ENCODE assay signal across 22 mouse cellular contexts in genomic region chr11:99177054-99177924, GRCm38 (mm10). TPM values are rescaled to one million over a fixed set of nuclear protein-coding genes. Genes with fewer than 3 reads are reported as not detected.
"Had no signal": no experiment of that assay in that cellular context is flagged by ENCODE, and none has a peak within 500 bp of the region (broad histone marks: within the 10 kb centered on the region; RNA-seq: fewer than 3 reads in every experiment).

No protein-coding gene starts in this region.

- H3K4me1 ChIP-seq: midbrain, embryonic 12.5 days; midbrain, embryonic 15.5 days; stomach, embryonic 15.5 days had no signal

- DNase-seq: kidney, adult 18-20 months; kidney, adult 9 months; kidney, postnatal 14 days; kidney, postnatal 4 days; layer of hippocampus, postnatal 36 days; liver, embryonic 13.5 days; lung, embryonic 14.5 days; retina, postnatal 1 day; right cerebral cortex, postnatal 25 days; spleen, adult 18-20 months; thymus, postnatal 25 days had no signal

- H3K36me3 ChIP-seq: liver, embryonic 13.5 days; midbrain, embryonic 12.5 days; midbrain, embryonic 15.5 days; neural tube, embryonic 13.5 days; stomach, embryonic 15.5 days had no signal

- H3K9me3 ChIP-seq: liver, embryonic 13.5 days; midbrain, embryonic 12.5 days; midbrain, embryonic 15.5 days; neural tube, embryonic 13.5 days; stomach, embryonic 15.5 days had no signal

- ATAC-seq: intestine, embryonic 16.5 days; lung, postnatal 0 days; midbrain, embryonic 15.5 days had no signal

- H3K4me3 ChIP-seq: left cerebral cortex, adult 2 months; liver, embryonic 13.5 days; midbrain, embryonic 12.5 days; midbrain, embryonic 15.5 days; neural tube, embryonic 13.5 days; stomach, embryonic 15.5 days had no signal

- H3K4me2 ChIP-seq: liver, embryonic 13.5 days; lung, embryonic 14.5 days; midbrain, embryonic 12.5 days; midbrain, embryonic 15.5 days; neural tube, embryonic 13.5 days; stomach, embryonic 15.5 days had no signal

- H3K9ac ChIP-seq: liver, embryonic 13.5 days; lung, embryonic 14.5 days; midbrain, embryonic 12.5 days; midbrain, embryonic 15.5 days; neural tube, embryonic 13.5 days; stomach, embryonic 15.5 days had no signal

- H3K27ac ChIP-seq: left cerebral cortex, adult 2 months; liver, embryonic 13.5 days; macrophage; midbrain, embryonic 12.5 days; midbrain, embryonic 15.5 days; neural tube, embryonic 13.5 days; stomach, embryonic 15.5 days had no signal

- H3K27me3 ChIP-seq: liver, embryonic 13.5 days; midbrain, embryonic 12.5 days; midbrain, embryonic 15.5 days; neural tube, embryonic 13.5 days; stomach, embryonic 15.5 days had no signal

RNA-seq across cellular contexts. Expression of gene Ccr7, which starts 22.4 kb away (rescaled TPM):
- total RNA-seq: layer of hippocampus, adult 18-20 months; layer of hippocampus, postnatal 36 days; left cerebral cortex, adult 2 months; left cerebral cortex, postnatal 10 days; left cerebral cortex, postnatal 36 days had no signal
- polyA plus RNA-seq: midbrain, embryonic 15.5 days; neural tube, embryonic 13.5 days had no signal
